Mouse (Mus musculus): ENCODE data around the gene Cfap52.

DNA sequence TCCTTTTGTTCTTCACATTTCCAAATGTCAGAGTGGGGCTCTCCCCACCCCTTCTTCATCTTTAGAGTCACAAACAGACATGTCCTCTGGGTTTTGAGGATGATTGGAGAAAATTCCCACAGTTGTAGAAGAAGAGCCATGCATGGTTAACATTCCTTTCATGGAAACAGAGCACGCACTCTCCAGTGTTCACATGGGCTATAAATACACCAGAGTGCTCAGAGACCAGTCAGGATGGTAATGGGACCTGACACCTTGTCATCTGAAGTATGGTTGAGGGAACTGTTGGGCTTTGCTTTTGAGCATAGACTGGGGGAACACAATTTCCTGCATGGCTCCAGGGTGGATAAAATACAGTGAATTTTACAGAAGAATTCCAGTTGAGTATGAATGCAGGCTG lies 7.2 kb upstream of the Cfap52 start:
- TF ChIP-seq CTCF (IDR thresholded peaks at IDR 0.05; ENCODE audit: borderline replicate concordance, insufficient read depth, low read length) (no peak), POLR2A (IDR thresholded peaks at IDR 0.05; ENCODE audit: low read depth, low read length) (no peak)
